Mouse (Mus musculus) cerebellum, postnatal 4 days (tissue): ENCODE results near the gene Traf1.

ENCODE experiments used
- DNase-seq, 2 experiments: peaks; one replicate each; pipeline ENCODE4 v3.0.0; 2022; ENCODE audit warnings: low spot score in 2 of 2, mixed read lengths in 1 of 2

Traf1 gene

DNA sequence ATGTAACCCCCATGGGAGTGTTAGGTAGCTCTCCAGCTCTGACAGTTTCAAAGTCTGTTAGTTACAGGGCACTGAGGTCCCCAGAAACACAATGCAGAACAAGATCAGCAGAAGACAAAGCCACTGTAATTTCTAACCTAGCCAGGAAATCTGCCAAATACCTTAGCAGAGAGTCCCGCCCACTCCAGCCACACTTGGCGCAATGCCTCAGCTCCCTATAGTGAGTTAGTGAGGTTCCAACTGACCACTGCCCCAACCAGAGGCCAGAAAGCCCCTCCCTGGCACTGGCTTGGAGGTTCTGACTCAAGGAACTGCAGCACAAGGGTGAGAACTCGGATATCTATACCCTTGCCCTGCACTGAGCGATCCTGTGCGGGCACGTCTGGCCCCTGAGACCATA is 58.8 kb downstream of the Traf1 start:
- no peak for DNase-seq

DNA sequence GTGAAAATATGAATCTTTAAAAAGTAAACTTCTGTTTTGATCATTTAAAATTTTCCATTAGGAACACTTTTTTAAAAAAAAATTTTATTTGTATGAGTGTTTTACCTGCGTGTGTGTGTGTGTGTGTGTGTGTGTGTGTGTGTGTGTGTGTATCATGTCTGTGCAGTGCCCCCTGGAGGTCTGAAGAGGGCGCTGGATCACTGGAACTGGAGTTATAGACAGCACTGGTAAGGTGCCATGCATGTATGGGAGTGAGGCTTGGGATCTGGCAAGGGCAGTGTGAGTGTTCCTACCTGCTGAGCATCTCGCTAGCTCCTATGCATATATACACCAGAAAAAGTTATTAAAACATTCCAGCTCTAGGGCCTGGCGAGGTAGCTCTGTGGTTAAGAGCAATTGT is 59.8 kb downstream of the Traf1 start:
- DNase-seq: no peak

DNA sequence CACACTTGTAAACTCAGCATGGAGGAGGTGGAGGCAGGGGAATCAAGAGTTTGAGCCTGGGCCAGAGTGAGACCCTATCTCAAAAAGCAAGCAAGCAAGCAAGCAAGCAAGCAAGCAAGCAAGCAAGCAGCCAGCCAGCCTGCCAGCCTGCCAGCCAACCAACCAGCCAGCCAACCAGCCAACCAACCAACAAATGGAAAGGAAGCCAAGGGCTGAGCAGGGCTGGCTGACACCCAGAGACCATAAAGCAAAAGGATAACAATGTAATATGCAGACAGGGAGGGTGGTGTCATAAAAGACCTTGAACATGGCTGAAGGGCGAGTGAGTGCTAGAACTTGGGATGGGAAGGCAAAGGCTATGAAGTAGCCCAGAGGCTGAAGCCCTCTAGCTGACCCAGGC is 61.2 kb downstream of the Traf1 start:
- no peak for DNase-seq

DNA sequence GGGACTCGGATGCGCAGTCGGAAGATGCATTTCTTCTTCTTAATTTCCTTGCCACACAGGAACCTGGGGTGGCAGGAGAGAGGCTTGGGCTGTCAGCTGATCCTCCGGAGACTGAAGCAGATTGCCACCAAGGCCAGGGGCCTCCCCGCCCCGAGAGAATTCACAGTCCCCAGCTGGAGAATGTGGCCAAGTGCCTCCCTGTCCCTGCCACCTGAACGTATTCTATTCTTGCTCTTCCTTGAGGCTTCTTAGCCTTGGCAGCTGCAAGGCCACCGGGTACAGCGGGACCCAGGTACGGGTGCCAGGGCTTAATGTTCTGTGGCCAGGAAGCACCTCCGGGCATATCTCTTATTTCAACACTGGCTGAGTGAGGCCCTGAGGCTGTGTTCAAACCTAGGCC is 61.9 kb downstream of the Traf1 start:
- no peak for DNase-seq

DNA sequence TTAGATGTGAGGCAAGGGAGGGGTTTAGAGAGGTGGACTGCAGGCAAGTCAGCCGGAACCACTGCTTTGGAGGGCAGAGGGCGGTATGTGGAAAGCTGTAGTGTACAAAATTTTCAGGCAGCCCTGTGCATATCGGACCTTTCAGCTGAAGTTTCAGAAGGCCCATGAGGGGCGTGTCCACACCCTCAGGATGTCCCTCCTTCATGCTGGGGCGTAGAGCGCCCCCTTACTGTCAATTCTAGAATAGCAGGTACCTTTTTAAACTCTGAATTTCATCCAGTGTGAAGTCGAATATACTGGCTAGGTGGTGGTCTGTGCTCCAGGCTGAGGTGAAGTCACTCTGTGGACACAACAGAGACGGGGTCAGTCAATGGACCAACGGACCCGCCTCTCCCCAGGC is 63.8 kb downstream of the Traf1 start:
- DNase-seq: no peak

DNA sequence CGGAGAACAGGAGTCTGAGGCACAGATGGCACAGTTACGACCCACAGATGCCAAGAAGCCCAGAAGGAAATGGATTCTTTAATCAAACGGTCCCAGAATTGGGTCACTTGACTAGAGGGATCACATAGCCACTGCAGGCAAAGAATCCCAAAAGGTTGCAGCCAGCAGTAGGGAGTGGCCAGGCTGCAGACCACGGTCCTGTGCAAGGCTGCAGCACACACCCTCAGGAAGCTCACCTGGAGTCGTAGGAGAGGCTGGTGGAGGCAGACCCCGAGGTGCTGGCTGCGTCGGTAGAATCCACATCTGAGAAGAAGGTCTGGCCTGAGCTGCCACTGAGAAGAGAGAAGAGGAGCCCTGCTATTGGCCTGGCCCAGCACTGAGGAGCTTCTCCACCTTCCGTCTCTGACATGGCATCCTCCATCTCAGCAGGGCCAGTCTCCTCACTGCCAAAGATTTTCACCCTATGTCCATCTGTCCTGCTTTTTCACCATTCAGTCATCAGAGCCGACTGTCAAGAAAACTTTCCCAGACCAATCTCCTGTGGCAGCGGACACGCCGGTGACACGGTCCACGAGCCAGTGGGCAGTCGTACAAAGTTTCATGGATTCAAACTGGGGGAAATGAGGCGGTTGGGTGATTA is 64.6 kb downstream of the Traf1 start:
- no peak for DNase-seq

DNA sequence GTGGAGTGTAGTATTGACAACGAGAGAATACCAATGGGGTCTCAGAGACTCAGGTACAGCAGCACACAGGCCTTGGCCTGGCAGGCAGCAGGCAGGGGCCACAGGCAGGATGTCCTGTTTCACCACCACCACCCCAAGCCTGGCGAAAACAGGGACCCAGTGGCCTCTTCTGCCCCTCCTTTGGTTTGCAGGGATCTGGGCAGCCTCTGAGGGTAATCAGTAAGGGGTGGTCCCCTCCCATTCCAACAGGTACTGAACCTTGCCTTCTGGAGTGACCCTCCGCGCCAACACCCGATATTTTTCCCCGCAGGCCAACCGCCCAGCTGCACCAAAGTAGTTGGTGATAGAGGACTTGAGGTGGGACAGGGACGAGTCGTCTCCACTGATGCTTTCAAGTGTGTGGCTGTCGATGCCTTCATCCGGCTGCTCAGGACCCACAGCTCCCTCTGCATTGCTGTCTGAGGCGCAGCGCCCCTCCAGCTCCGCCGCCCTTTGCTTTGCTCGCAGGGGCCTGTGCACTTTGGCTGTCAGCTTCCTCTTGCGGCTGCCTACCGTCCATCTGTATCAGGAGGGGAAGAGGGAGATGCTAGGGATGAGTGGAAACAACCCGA is 66.0 kb downstream of the Traf1 start:
- DNase-seq: no peak

DNA sequence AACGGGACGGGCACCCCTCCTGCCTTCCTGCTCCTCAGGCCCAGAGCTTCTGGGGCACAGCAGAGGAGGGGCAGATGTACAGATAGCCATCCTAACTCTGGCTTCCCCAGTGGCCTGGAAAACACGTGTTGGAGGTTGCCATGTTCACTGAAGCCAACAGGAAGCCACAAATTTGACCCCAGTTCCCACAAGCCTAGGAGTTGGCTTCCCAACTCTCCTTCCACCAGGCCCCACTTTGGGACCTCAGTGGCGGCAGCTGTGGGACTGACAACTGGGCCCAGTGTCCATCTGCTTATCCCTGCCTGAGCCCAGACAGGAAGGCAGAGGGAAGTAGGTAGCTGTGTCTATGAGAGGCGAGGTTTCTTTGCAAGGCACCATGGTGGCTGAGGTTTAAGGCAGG is 67.6 kb downstream of the Traf1 start:
- DNase-seq: no peak
